Comparison of ENCODE assay signal across 14 mouse cellular contexts in the genomic region with DNA sequence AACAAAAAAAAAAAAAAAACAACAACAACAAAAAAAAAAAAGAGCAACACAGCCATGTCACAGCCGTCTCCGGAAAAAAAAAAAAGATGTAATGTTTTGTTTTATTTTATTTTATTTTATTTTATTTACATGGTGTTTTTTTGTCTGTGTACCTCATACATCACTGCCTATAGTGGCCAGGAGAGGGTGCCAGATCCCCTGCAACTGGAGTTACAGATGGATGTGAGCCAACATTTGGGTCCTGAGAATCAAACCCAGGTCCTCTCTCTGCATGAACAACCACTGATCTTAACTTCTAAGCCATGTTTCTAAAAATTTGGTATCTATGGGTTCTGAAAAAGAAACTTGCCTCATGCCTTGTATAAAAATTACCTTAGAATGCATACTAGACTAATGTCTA. TPM values are rescaled to one million over a fixed set of nuclear protein-coding genes. Genes with fewer than 3 reads are reported as not detected.
DNase-seq lines count a peak whose midpoint lies in the region; ATAC-seq and TF ChIP-seq lines count a peak whose summit lies in the region.
"Had no signal": no experiment of that assay in that cellular context is flagged by ENCODE, and none has a peak within 500 bp of the region (broad histone marks: within the 10 kb centered on the region; RNA-seq: fewer than 3 reads in every experiment).

No protein-coding gene starts in this region.

- no peak for TF ChIP-seq EP300 in lung, postnatal 0 days (IDR thresholded peaks at IDR 0.05)

- H3K4me3 ChIP-seq in kidney, embryonic 15.5 days (replicated peaks) = no peak overlapping the region
- H3K4me3 ChIP-seq in lung, postnatal 0 days (ENCODE audit: low read depth, low read length) = no peak overlapping the region
- H3K4me3 ChIP-seq: limb, embryonic 12.5 days; neural tube, embryonic 12.5 days had no signal

- no peak for ATAC-seq in kidney, embryonic 15.5 days (replicated peaks; ENCODE audit: low FRiP score)
- no peak for ATAC-seq in lung, postnatal 0 days
- ATAC-seq in megakaryocyte progenitor cell, adult 5-6 weeks (replicated peaks; ENCODE audit: poor library complexity) = no peak
- ATAC-seq in frontal cortex, adult (ENCODE audit: low TSS enrichment) = no peak
- ATAC-seq: forebrain, embryonic 16.5 days had no signal

- whole genome bisulfite sequencing in kidney, embryonic 15.5 days = 97% methylated on average over 2 of the region's 2 CpGs
- WGBS in lung, postnatal 0 days = 95% methylated on average over 2 of the region's 2 CpGs

- TF ChIP-seq CTCF in lung, postnatal 0 days (IDR thresholded peaks at IDR 0.05) = peak; percentile 48

- no peak overlapping the region for H3K9ac ChIP-seq in kidney, embryonic 15.5 days
- H3K9ac ChIP-seq in lung, postnatal 0 days (replicated peaks; ENCODE audit: low read depth) = no peak overlapping the region
- H3K9ac ChIP-seq: hindbrain, embryonic 14.5 days; limb, embryonic 12.5 days; neural tube, embryonic 12.5 days had no signal

- no peaks in the 10 kb centered on the region for H3K36me3 ChIP-seq in kidney, embryonic 15.5 days
- no peaks in the 10 kb centered on the region for H3K36me3 ChIP-seq in lung, postnatal 0 days (ENCODE audit: insufficient read depth, low read length)
- H3K36me3 ChIP-seq: limb, embryonic 12.5 days; neural tube, embryonic 12.5 days had no signal

- no peak overlapping the region for H3K4me2 ChIP-seq in kidney, embryonic 15.5 days
- H3K4me2 ChIP-seq in lung, postnatal 0 days (replicated peaks; ENCODE audit: low read depth, low read length) = no peak overlapping the region
- H3K4me2 ChIP-seq: hindbrain, embryonic 14.5 days; limb, embryonic 12.5 days; midbrain, embryonic 11.5 days; neural tube, embryonic 12.5 days had no signal

- H3K27ac ChIP-seq in kidney, embryonic 15.5 days = no peak overlapping the region
- no peak overlapping the region for H3K27ac ChIP-seq in lung, postnatal 0 days (ENCODE audit: low read length)
- H3K27ac ChIP-seq: hindbrain, embryonic 14.5 days; limb, embryonic 12.5 days; neural tube, embryonic 12.5 days had no signal

- peaks cover 10% of the 10 kb centered on the region; the same call in 1 of the 2 replicates for H3K27me3 ChIP-seq in kidney, embryonic 15.5 days
- no peaks in the 10 kb centered on the region for H3K27me3 ChIP-seq in lung, postnatal 0 days (replicated peaks; ENCODE audit: insufficient read depth, low read length)
- H3K27me3 ChIP-seq: neural tube, embryonic 12.5 days had no signal

- peaks cover 15% of the 10 kb centered on the region for H3K4me1 ChIP-seq in kidney, embryonic 15.5 days
- H3K4me1 ChIP-seq in lung, postnatal 0 days (ENCODE audit: insufficient read depth, low read depth, low read length) = no peaks in the 10 kb centered on the region
- H3K4me1 ChIP-seq: limb, embryonic 12.5 days; neural tube, embryonic 12.5 days had no signal

- no peaks in the 10 kb centered on the region for H3K9me3 ChIP-seq in kidney, embryonic 15.5 days (replicated peaks)
- no peaks in the 10 kb centered on the region for H3K9me3 ChIP-seq in lung, postnatal 0 days (ENCODE audit: low read length)
- H3K9me3 ChIP-seq: neural tube, embryonic 12.5 days had no signal

- DNase-seq in kidney, adult 9 months = peak; percentile 14
- peak; percentile 14 for DNase-seq in 3T3-L1 (ENCODE audit: low read depth, low spot score)
- DNase-seq in CD4-positive helper T cell, adult 2 months (ENCODE audit: low read depth, low spot score) = peak; percentile 54
- peak; percentile 10 for DNase-seq in lung, postnatal 0 days (ENCODE audit: low spot score)
- DNase-seq: layer of hippocampus, adult 9-11 months had no signal

RNA-seq across cellular contexts. Expression of gene Alox12e, which starts 14.1 kb away (rescaled TPM):
- not detected in 2 replicates for polyA plus RNA-seq in kidney, embryonic 15.5 days (2015; fragmentation: Nextera tagmentation; extraction: Ambion mirVana)
- polyA plus RNA-seq in lung, postnatal 0 days (2015; fragmentation: Nextera tagmentation; extraction: Ambion mirVana) = 0.08 and 0.11 TPM in 2 replicates
- 0.39 TPM in 1 of 2 replicates, not detected in the other for total RNA-seq in megakaryocyte progenitor cell, adult 5-6 weeks (2015)
- total RNA-seq in megakaryocyte progenitor cell, adult 5-6 weeks (2017) = not detected in 2 replicates
- polyA plus RNA-seq: forebrain, embryonic 16.5 days; hindbrain, embryonic 14.5 days; limb, embryonic 12.5 days; midbrain, embryonic 11.5 days; neural tube, embryonic 12.5 days; stomach, embryonic 14.5 days had no signal

RNA-seq across cellular contexts. Expression of gene Alox15, which starts 43.5 kb away (rescaled TPM):
- 1.1 and 2.0 TPM in 2 replicates for polyA plus RNA-seq in kidney, embryonic 15.5 days (2015; fragmentation: Nextera tagmentation; extraction: Ambion mirVana)
- 0.26 and 0.57 TPM in 2 replicates for polyA plus RNA-seq in lung, postnatal 0 days (2015; fragmentation: Nextera tagmentation; extraction: Ambion mirVana)
- 1.4 and 1.6 TPM in 2 replicates for total RNA-seq in megakaryocyte progenitor cell, adult 5-6 weeks (2015)
- total RNA-seq in megakaryocyte progenitor cell, adult 5-6 weeks (2017) = 1.2 TPM in 2 replicates
- polyA plus RNA-seq: forebrain, embryonic 16.5 days had no signal

RNA-seq across cellular contexts. Expression of gene Alox12, which starts 53.1 kb away (rescaled TPM):
- polyA plus RNA-seq in kidney, embryonic 15.5 days (2015; fragmentation: Nextera tagmentation; extraction: Ambion mirVana) = 5.5 and 6.2 TPM in 2 replicates
- polyA plus RNA-seq in lung, postnatal 0 days (2015; fragmentation: Nextera tagmentation; extraction: Ambion mirVana) = 5.8 and 7.0 TPM in 2 replicates
- total RNA-seq in megakaryocyte progenitor cell, adult 5-6 weeks (2015) = 0.27 TPM in 1 of 2 replicates, not detected in the other
- not detected in 2 replicates for total RNA-seq in megakaryocyte progenitor cell, adult 5-6 weeks (2017)
